Mouse (Mus musculus) heart, embryonic 11.5 days (tissue): ENCODE measurements around the gene Polm. TPM values are rescaled to one million over a fixed set of nuclear protein-coding genes. Genes with fewer than 3 reads are reported as not detected.

Experiments used
- ATAC-seq: fragments of 200-750 bp; cut with Nextera tagmentation; replicated peaks from 2 replicates; pipeline ENCODE4 v1.8.0; 2017; ENCODE audit warnings: moderate library complexity; ENCODE audit not compliant: insufficient number of reproducible peaks, low FRiP score, low TSS enrichment
- H3K27ac ChIP-seq: fragments of 300-500 bp; sonication (generic); 2 replicates; pipeline ENCODE4 v1.5.1; 2014; ENCODE audit warnings: mild to moderate bottlenecking, low read depth, low read length
- H3K27me3 ChIP-seq: fragments of 300-500 bp; sonication (generic); 2 replicates; pipeline ENCODE4 v1.6.1; 2014; ENCODE audit warnings: mild to moderate bottlenecking, low read length, mixed read lengths; ENCODE audit not compliant: control insufficient read depth, insufficient read depth
- H3K36me3 ChIP-seq: fragments of 300-500 bp; sonication (generic); 2 replicates; pipeline ENCODE4 v1.6.1; 2014; ENCODE audit warnings: mild to moderate bottlenecking, low read length, moderate library complexity, mixed read lengths; ENCODE audit not compliant: control insufficient read depth, insufficient read depth
- H3K4me1 ChIP-seq: fragments of 300-500 bp; sonication (generic); 2 replicates; pipeline ENCODE4 v1.6.1; 2014; ENCODE audit warnings: low read length; ENCODE audit not compliant: control insufficient read depth, insufficient read depth
- H3K4me2 ChIP-seq: fragments of 300-500 bp; sonication (generic); 2 replicates; pipeline ENCODE4 v1.6.1; 2014; ENCODE audit warnings: mild to moderate bottlenecking, moderate library complexity
- H3K4me3 ChIP-seq: fragments of 300-500 bp; sonication (generic); 2 replicates; pipeline ENCODE4 v1.5.1; 2014; ENCODE audit warnings: low read depth, low read length
- H3K9ac ChIP-seq: fragments of 300-500 bp; sonication (generic); 2 replicates; pipeline ENCODE4 v1.6.1; 2014; ENCODE audit warnings: mild to moderate bottlenecking, low read depth, low read length, moderate library complexity
- H3K9me3 ChIP-seq: fragments of 300-500 bp; sonication (generic); replicated peaks from 2 replicates; pipeline ENCODE4 v1.6.1; 2016; ENCODE audit warnings: low read length; ENCODE audit not compliant: control insufficient read depth
- WGBS: fragments of 180-500 bp; shearing (Covaris S2); extraction: QIAGEN DNeasy Blood & Tissue Kit; methylation state at CpG from one replicate; pipeline ENCODE4 v1.1.7; 2014; ENCODE audit not compliant: insufficient replicate concordance; 5-methylcytosine and 5-hydroxymethylcytosine counted together
- polyA plus RNA-seq: library from polyadenylated mRNA; unstranded; fragments of >200 nt; fragmentation: Nextera tagmentation; extraction: Ambion mirVana; gene quantifications from 2 replicates; pipeline ENCODE4 v1.2.1, GENCODE M21; 2014

Gene Polm
- polyA plus RNA-seq, 1 experiment from 2014 or later, result 5.7 TPM

GRCm38 (mm10) chr11:5850452-5850851 lies 12.6 kb upstream of the Polm start:
- Histone ChIP-seq H3K9ac (no peak overlapping the region), H3K4me3 (no peak overlapping the region), H3K27me3 (no peaks in the 10 kb centered on the region), H3K4me1 (peaks cover 16% of the 10 kb centered on the region), H3K27ac (no peak overlapping the region), H3K36me3 (no peaks in the 10 kb centered on the region), H3K4me2 (no peak overlapping the region), H3K9me3 (no peaks in the 10 kb centered on the region)
- 49% methylated on average over 5 of the region's 5 CpGs for WGBS
- no peak for ATAC-seq

GRCm38 (mm10) chr11:5849316-5849715 lies 11.5 kb upstream of the Polm start:
- no peak for ATAC-seq
- H3K27ac ChIP-seq, result no peak overlapping the region

GRCm38 (mm10) chr11:5848741-5849140 lies 10.9 kb upstream of the Polm start:
- H3K9me3 ChIP-seq, result no peaks in the 10 kb centered on the region
- peaks cover 16% of the 10 kb centered on the region for H3K4me1 ChIP-seq
- no peak overlapping the region for H3K4me3 ChIP-seq
- WGBS, result 68% methylated on average over 6 of the region's 6 CpGs
- H3K4me2 ChIP-seq, result no peak overlapping the region
- no peak overlapping the region for H3K9ac ChIP-seq
- no peaks in the 10 kb centered on the region for H3K27me3 ChIP-seq
- ATAC-seq, result no peak
- H3K27ac ChIP-seq, result no peak overlapping the region
- H3K36me3 ChIP-seq, result no peaks in the 10 kb centered on the region

More at GRCm38 (mm10) chr11:5849316-5849715, 11.5 kb upstream of the Polm start:
- Histone ChIP-seq H3K9ac (no peak overlapping the region), H3K4me1 (peaks cover 16% of the 10 kb centered on the region), H3K9me3 (no peaks in the 10 kb centered on the region), H3K4me3 (no peak overlapping the region), H3K36me3 (no peaks in the 10 kb centered on the region), H3K4me2 (no peak overlapping the region), H3K27me3 (no peaks in the 10 kb centered on the region)
- 78% methylated on average over 2 of the region's 2 CpGs for WGBS

GRCm38 (mm10) chr11:5846639-5847345 lies 9.0 kb upstream of the Polm start:
- no peaks in the 10 kb centered on the region for H3K27me3 ChIP-seq
- H3K9ac ChIP-seq, result no peak overlapping the region
- peaks cover 10% of the 10 kb centered on the region for H3K4me1 ChIP-seq
- peaks cover 4% of the 10 kb centered on the region for H3K9me3 ChIP-seq
- no peak overlapping the region for H3K4me2 ChIP-seq
- ATAC-seq, result no peak
- H3K27ac ChIP-seq, result no peak overlapping the region
- H3K4me3 ChIP-seq, result no peak overlapping the region
- H3K36me3 ChIP-seq, result no peaks in the 10 kb centered on the region
- WGBS, result 55% methylated on average over 7 of the region's 7 CpGs

- H3K9me3 ChIP-seq, result peaks cover 4% of the 10 kb centered on the region
- no peak overlapping the region for H3K4me3 ChIP-seq
- no peak overlapping the region for H3K9ac ChIP-seq
- no peaks in the 10 kb centered on the region for H3K36me3 ChIP-seq
- no peaks in the 10 kb centered on the region for H3K27me3 ChIP-seq
- no peak overlapping the region for H3K4me2 ChIP-seq
- ATAC-seq, result no peak
- WGBS, result 81% methylated on average over 3 of the region's 3 CpGs
- H3K27ac ChIP-seq, result no peak overlapping the region
- peaks cover 3% of the 10 kb centered on the region; the same call in 1 of the 2 replicates for H3K4me1 ChIP-seq
Observed at GRCm38 (mm10) chr11:5843131-5843530, 5.3 kb upstream of the Polm start.

- Histone ChIP-seq H3K27ac (no peak overlapping the region), H3K4me3 (no peak overlapping the region), H3K4me2 (no peak overlapping the region), H3K27me3 (no peaks in the 10 kb centered on the region), H3K9me3 (peaks cover 4% of the 10 kb centered on the region), H3K9ac (no peak overlapping the region), H3K36me3 (no peaks in the 10 kb centered on the region), H3K4me1 (peaks cover 1% of the 10 kb centered on the region; the same call in 1 of the 2 replicates)
- WGBS, result 93% methylated on average over 2 of the region's 2 CpGs
- no peak for ATAC-seq
Observed at GRCm38 (mm10) chr11:5841751-5842150, 3.9 kb upstream of the Polm start.

- no peak overlapping the region for H3K9ac ChIP-seq
- no peak for ATAC-seq
- 0 out of 2 replicates have a peak, but pooled peaks cover 3% of the 10 kb centered on the region for H3K4me1 ChIP-seq
- no peak overlapping the region for H3K4me2 ChIP-seq
- no peaks in the 10 kb centered on the region for H3K27me3 ChIP-seq
- peaks cover 4% of the 10 kb centered on the region for H3K9me3 ChIP-seq
- no peak overlapping the region for H3K27ac ChIP-seq
- no peaks in the 10 kb centered on the region for H3K36me3 ChIP-seq
- no peak overlapping the region for H3K4me3 ChIP-seq
- 80% methylated on average over 7 of the region's 7 CpGs for WGBS
Observed at GRCm38 (mm10) chr11:5840346-5840745, 2.5 kb upstream of the Polm start.

GRCm38 (mm10) chr11:5836126-5836525 lies 1.7 kb downstream of the Polm start:
- no peak overlapping the region for H3K4me3 ChIP-seq
- no peaks in the 10 kb centered on the region for H3K27me3 ChIP-seq
- H3K36me3 ChIP-seq, result peaks cover 15% of the 10 kb centered on the region
- H3K4me2 ChIP-seq, result no peak overlapping the region
- WGBS, result 63% methylated on average over 1 of the region's 1 CpGs
- ATAC-seq, result no peak
- no peak overlapping the region for H3K27ac ChIP-seq
- no peaks in the 10 kb centered on the region for H3K9me3 ChIP-seq
- 0 out of 2 replicates have a peak, but pooled peaks cover 3% of the 10 kb centered on the region for H3K4me1 ChIP-seq
- H3K9ac ChIP-seq, result no peak overlapping the region

GRCm38 (mm10) chr11:5835057-5835456 lies 2.8 kb downstream of the Polm start:
- H3K9me3 ChIP-seq, result no peaks in the 10 kb centered on the region
- peaks cover 9% of the 10 kb centered on the region; the same call in 1 of the 2 replicates for H3K4me1 ChIP-seq
- no peak overlapping the region for H3K9ac ChIP-seq
- H3K36me3 ChIP-seq, result peaks cover 15% of the 10 kb centered on the region
- no peaks in the 10 kb centered on the region for H3K27me3 ChIP-seq
- H3K27ac ChIP-seq, result no peak overlapping the region
- H3K4me3 ChIP-seq, result no peak overlapping the region
- no peak for ATAC-seq
- no peak overlapping the region for H3K4me2 ChIP-seq
- WGBS, result 80% methylated on average over 7 of the region's 7 CpGs
